Mouse (Mus musculus) ES-E14 (cell line): ENCODE measurements around the gene Ppfia1. TPM values are rescaled to one million over a fixed set of nuclear protein-coding genes. Genes with fewer than 3 reads are reported as not detected.

Source experiments
- DNase-seq: peaks from one replicate; pipeline ENCODE4 v3.0.0-alpha.2; 2013; ENCODE audit warnings: low read depth, low spot score
- H3K27ac ChIP-seq: 2 replicates; pipeline ENCODE4 v1.5.1; 2012; ENCODE audit warnings: low read depth, mild to moderate bottlenecking, low read length, moderate library complexity, mixed read lengths; ENCODE audit not compliant: poor library complexity, insufficient read depth, severe bottlenecking
- H3K36me3 ChIP-seq: 2 replicates; pipeline ENCODE4 v1.6.1; 2012; ENCODE audit warnings: mild to moderate bottlenecking, low read length, moderate library complexity, mixed read lengths; ENCODE audit not compliant: control insufficient read depth, poor library complexity, insufficient read depth, severe bottlenecking
- H3K4me1 ChIP-seq, 2 experiments: fragments of 150-350 bp in 1 of 2; sonication (generic) in 1 of 2; 2 replicates each; pipeline ENCODE4 v1.6.1; 2012; ENCODE audit warnings: low read length in 2 of 2, mild to moderate bottlenecking in 1 of 2, mixed read lengths in 1 of 2; ENCODE audit not compliant: control insufficient read depth in 2 of 2, insufficient read depth in 2 of 2, poor library complexity in 1 of 2
- H3K4me3 ChIP-seq, 2 experiments: fragments of 150-350 bp in 1 of 2; sonication (generic) in 1 of 2; 2 replicates each; pipeline ENCODE4 v1.5.1; 2012; ENCODE audit warnings: low read length in 2 of 2, low read depth in 1 of 2, mild to moderate bottlenecking in 1 of 2, mixed read lengths in 1 of 2; ENCODE audit not compliant: insufficient read depth in 1 of 2, poor library complexity in 1 of 2, severe bottlenecking in 1 of 2
- H3K9ac ChIP-seq: 2 replicates; pipeline ENCODE4 v1.6.1; 2012; ENCODE audit warnings: low read depth, mild to moderate bottlenecking, low read length, mixed read lengths; ENCODE audit not compliant: poor library complexity, insufficient read depth, severe bottlenecking
- H3K9me3 ChIP-seq: fragments of 150-350 bp; sonication (generic); 2 replicates; pipeline ENCODE4 v1.6.1; 2012; ENCODE audit warnings: low read depth, mild to moderate bottlenecking, low read length; ENCODE audit not compliant: control insufficient read depth, insufficient read depth
- CHD2 ChIP-seq: IDR thresholded peaks from 2 replicates; pipeline ENCODE4 v1.6.1; 2014; ENCODE audit warnings: mild to moderate bottlenecking, low read depth, low read length, inconsistent platforms
- HCFC1 ChIP-seq: IDR thresholded peaks from 2 replicates; pipeline ENCODE4 v1.6.1; 2012; ENCODE audit warnings: low read length, inconsistent platforms, borderline replicate concordance; ENCODE audit not compliant: insufficient read depth
- MAFK ChIP-seq: IDR thresholded peaks from 2 replicates; pipeline ENCODE4 v1.6.1; 2014; ENCODE audit warnings: mild to moderate bottlenecking, low read depth, low read length, inconsistent platforms; ENCODE audit not compliant: insufficient read depth
- ZC3H11A ChIP-seq: IDR thresholded peaks from 2 replicates; pipeline ENCODE4 v1.6.1; 2012; ENCODE audit warnings: low read depth, mild to moderate bottlenecking, inconsistent platforms, low read length, borderline replicate concordance
- ZNF384 ChIP-seq: IDR thresholded peaks from 2 replicates; pipeline ENCODE4 v1.6.1; 2012; ENCODE audit warnings: low read depth, low read length, inconsistent platforms
- in situ Hi-C, 2 experiments: fragments of 600-800 bp; cut with MboI; formaldehyde crosslinking; loops; one replicate each; pipeline ENCODE4 v1.15.1; 2025; ENCODE audit warnings: low sequenced_read_pairs in 2 of 2, inconsistent platforms in 1 of 2; ENCODE audit not compliant: unreplicated experiment in 2 of 2
- total RNA-seq: library from RNA; depleted of rRNA; stranded (reverse); fragments of 300-350 nt; gene quantifications from 2 replicates; pipeline ENCODE4 v1.2.3, GENCODE M21; 2012

Gene Ppfia1
- total RNA-seq, 1 experiment = 55.1 TPM

DNA sequence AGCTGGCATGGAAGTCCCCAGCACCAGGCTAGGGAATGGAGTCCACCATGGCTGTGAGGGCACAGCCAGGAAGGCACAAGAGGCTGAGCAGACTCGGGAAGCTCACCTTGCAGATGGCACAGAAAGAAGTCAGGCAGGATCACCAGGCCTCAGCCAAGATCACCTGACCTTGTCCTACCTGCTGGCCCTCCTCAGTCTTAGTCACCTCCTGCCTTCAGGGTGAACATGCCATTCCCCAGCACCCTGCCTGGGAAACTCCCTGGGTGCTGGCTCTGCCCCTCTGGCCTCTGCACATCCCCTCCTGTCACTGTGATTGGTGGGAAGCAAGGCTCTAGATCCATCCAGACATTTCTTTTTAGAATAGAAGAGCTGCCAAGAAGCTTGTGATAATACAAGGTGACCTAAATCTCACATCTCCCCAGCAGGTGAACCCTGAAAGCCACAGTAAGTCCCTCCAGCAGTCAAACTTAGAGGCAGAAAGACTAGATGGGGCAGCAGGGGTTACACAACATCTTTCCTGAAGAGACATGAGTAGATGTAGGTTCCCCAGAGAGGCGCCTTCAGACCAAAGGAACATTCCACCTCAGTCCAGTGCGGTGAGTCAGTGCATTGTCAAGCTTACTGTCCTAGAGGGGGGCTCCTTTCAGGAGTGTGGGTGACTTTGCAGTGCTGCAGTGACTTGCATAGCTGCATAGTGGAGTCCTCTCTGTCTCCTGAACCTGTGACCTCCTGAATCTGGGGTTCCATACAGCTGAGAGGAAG is 13.6 kb upstream of the Ppfia1 start:
- no peaks in the 10 kb centered on the region for H3K36me3 ChIP-seq
- H3K4me3 ChIP-seq = no peak overlapping the region
- no peaks in the 10 kb centered on the region for H3K9me3 ChIP-seq
- no peak overlapping the region for H3K9ac ChIP-seq
- H3K4me1 ChIP-seq = peaks cover 0 to 4% of the 10 kb centered on the region in 2 experiments; a peak in 2 of 4 replicates
- no peak for DNase-seq
- in situ Hi-C loops = no loop called here
- H3K27ac ChIP-seq = no peak overlapping the region
- TF ChIP-seq ZNF384 (no peak), ZC3H11A (no peak), CHD2 (no peak), MAFK (no peak), HCFC1 (no peak)

DNA sequence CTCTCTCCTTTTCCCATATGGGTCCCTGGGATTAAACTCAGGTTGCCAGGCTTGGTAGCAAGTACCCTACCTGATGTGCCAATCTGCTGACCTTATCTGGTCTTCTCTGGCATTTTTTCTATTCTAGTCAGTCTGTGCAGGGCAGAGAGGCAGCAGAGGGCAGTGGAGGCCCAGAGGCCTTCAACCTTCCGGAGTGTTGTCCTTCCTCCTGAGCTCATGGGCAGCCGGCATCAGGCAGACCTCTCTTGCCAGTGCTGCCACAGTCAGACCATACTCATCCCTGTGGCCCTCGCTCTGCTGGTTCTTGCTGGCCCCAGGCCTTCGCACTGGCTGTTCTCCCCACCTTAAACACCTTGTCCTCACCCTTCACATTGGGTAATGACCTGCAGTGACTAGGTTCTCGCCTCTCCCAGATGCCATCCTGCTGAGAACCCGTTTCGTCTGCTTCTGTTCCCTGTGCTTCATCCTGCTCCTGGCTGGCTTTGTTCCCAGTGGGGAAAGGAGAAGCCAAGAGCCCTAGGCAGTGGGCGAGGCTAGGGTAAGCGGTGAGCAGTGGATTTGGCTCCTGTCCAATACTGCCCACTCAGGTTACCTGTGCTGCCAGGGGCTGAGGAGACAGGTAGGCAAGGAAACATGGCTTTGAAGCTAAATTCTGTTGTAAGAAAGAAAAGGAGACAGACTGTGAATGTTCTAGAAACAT is 10.1 kb upstream of the Ppfia1 start:
- Histone ChIP-seq H3K9me3 (no peaks in the 10 kb centered on the region), H3K27ac (no peak overlapping the region), H3K36me3 (no peaks in the 10 kb centered on the region), H3K4me3 (no peak overlapping the region), H3K4me1 (peaks cover 0 to 5% of the 10 kb centered on the region in 2 experiments; a peak in 2 of 4 replicates), H3K9ac (no peak overlapping the region)
- TF ChIP-seq HCFC1 = no peak
- TF ChIP-seq ZC3H11A = no peak
- TF ChIP-seq CHD2 = no peak
- no peak for TF ChIP-seq ZNF384
- TF ChIP-seq MAFK = no peak
- no peak for DNase-seq
- in situ Hi-C loops = no loop called here

DNA sequence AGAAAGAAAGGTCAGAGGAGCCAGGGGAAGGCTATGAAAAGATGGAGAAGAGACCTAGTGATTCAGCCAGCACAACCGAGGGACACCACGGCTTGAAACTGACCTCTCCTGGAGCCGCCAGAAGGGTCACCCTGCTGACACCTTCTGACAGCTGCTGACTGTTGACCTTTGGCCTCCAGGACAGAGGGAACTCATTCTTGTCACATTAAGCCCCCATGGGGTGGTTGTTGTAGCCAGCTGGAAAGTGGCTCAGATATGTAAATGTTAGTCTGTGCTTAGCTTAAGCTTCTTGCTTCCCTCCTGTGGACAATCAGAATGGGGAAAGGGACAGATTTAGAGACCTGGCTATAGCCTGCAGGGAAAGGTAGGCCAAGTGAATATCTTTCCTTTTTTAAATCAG is 8.5 kb upstream of the Ppfia1 start:
- no peak for DNase-seq
- no peaks in the 10 kb centered on the region for H3K36me3 ChIP-seq
- no peak overlapping the region for H3K4me3 ChIP-seq
- H3K4me1 ChIP-seq = peaks cover 0 to 5% of the 10 kb centered on the region in 2 experiments; a peak in 2 of 4 replicates
- no peak for TF ChIP-seq ZC3H11A
- TF ChIP-seq HCFC1 = no peak
- no peak for TF ChIP-seq CHD2
- no peak for TF ChIP-seq ZNF384
- H3K27ac ChIP-seq = no peak overlapping the region
- H3K9ac ChIP-seq = no peak overlapping the region
- in situ Hi-C loops = no loop called here
- H3K9me3 ChIP-seq = no peaks in the 10 kb centered on the region

DNA sequence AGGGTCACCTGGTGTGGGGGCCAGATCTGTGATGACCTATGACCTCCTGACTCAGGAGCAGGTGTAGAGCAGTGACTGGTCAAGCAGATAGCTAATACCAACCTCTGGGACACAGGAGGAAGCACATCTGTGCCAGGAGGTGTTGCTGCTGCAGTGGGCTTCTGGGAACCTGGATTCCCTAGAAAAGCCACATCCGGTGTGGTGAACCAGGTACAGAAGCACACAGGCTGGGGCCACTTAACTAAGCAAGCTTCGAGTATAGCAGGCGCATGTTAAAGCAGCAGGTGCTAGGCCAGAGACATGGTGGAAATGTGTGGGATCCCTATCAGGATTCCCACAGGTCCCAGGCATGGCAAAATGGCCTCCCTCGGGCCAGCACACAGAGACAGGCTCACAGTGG is 7.1 kb upstream of the Ppfia1 start:
- Histone ChIP-seq H3K4me1 (peaks cover 0 to 3% of the 10 kb centered on the region in 2 experiments; a peak in 2 of 4 replicates), H3K4me3 (no peak overlapping the region), H3K36me3 (no peaks in the 10 kb centered on the region), H3K27ac (no peak overlapping the region), H3K9ac (no peak overlapping the region), H3K9me3 (no peaks in the 10 kb centered on the region)
- TF ChIP-seq CHD2 (no peak), MAFK (no peak), ZC3H11A (no peak), ZNF384 (no peak), HCFC1 (no peak)
- DNase-seq = no peak
- in situ Hi-C loops = no loop called here
